8 mouse cellular contexts compared by ENCODE assay signal in the genomic region with DNA sequence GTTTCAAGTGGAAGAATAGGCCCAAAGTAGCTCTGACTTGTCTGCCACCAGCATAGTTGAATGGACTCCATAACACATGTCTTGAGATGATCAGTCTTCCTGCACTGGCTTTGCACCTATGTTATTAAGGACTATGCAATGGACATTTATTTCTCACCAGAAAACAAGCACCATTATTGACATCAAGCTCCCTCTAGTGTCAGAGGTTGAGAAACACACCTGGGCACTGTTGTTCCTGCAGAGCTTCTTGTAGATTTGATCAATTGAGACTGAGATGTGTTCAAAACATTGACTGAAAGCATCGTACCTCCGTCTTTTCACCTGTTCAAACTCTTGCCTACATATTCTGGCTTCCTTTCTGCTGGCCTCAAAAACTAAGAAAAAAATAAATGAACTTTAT. TPM values are rescaled to one million over a fixed set of nuclear protein-coding genes. Genes with fewer than 3 reads are reported as not detected.
A peak's percentile ranks its signal among the peaks of the same experiment; 100 is the strongest.
DNase-seq lines count a peak whose midpoint lies in the region; ATAC-seq lines count a peak whose summit lies in the region.

No protein-coding gene starts in this region.

- no peak for ATAC-seq in kidney, embryonic 15.5 days (replicated peaks; ENCODE audit: low FRiP score)
- ATAC-seq in CD4-positive, CD25-positive, alpha-beta regulatory T cell, adult 4 months: peak; percentile 85

- 35% methylated on average over 2 of the region's 2 CpGs for WGBS in kidney, embryonic 15.5 days
- 40% methylated on average over 2 of the region's 2 CpGs for WGBS in embryonic facial prominence, embryonic 10.5 days

- H3K9me3 ChIP-seq in kidney, embryonic 15.5 days (replicated peaks): no peaks in the 10 kb centered on the region
- H3K9me3 ChIP-seq in embryonic facial prominence, embryonic 10.5 days: no peaks in the 10 kb centered on the region

- H3K27ac ChIP-seq in kidney, embryonic 15.5 days: no peak overlapping the region
- no peak overlapping the region for H3K27ac ChIP-seq in embryonic facial prominence, embryonic 10.5 days (replicated peaks)

- H3K9ac ChIP-seq in kidney, embryonic 15.5 days: no peak overlapping the region

- DNase-seq in kidney, adult 11 months: peak; percentile 41
- DNase-seq in T-cell, adult 2 months (ENCODE audit: low spot score): peak; percentile 61
- peak; percentile 50 for DNase-seq in embryonic facial prominence, embryonic 10.5 days (ENCODE audit: low spot score)
- DNase-seq in layer of hippocampus, adult 9-10 months (ENCODE audit: low spot score): peak; percentile 67
- peak; percentile 12 to 39 for DNase-seq in natural killer cell, adult 2 months (ENCODE audit: low spot score in 2 of 2)
- DNase-seq in right cerebral cortex, postnatal 14 days: no peak

- no peak overlapping the region for H3K4me3 ChIP-seq in kidney, embryonic 15.5 days (replicated peaks)
- H3K4me3 ChIP-seq in embryonic facial prominence, embryonic 10.5 days: no peak overlapping the region

- H3K4me2 ChIP-seq in kidney, embryonic 15.5 days: no peak overlapping the region

- no peaks in the 10 kb centered on the region for H3K27me3 ChIP-seq in kidney, embryonic 15.5 days
- H3K27me3 ChIP-seq in embryonic facial prominence, embryonic 10.5 days (replicated peaks; ENCODE audit: low read depth, poor library complexity, severe bottlenecking): no peaks in the 10 kb centered on the region

- H3K4me1 ChIP-seq in kidney, embryonic 15.5 days: no peaks in the 10 kb centered on the region
- peaks cover 4% of the 10 kb centered on the region; the same call in 1 of the 2 replicates for H3K4me1 ChIP-seq in embryonic facial prominence, embryonic 10.5 days

- H3K36me3 ChIP-seq in kidney, embryonic 15.5 days: no peaks in the 10 kb centered on the region
- no peaks in the 10 kb centered on the region for H3K36me3 ChIP-seq in embryonic facial prominence, embryonic 10.5 days (replicated peaks)

RNA-seq across cellular contexts. Expression of a gene that starts 41.8 kb away (rescaled TPM):
- polyA plus RNA-seq in kidney, embryonic 15.5 days (2015; fragmentation: Nextera tagmentation; extraction: Ambion mirVana): 20.9 and 23.0 TPM in 2 replicates
- polyA plus RNA-seq in CD4-positive, CD25-positive, alpha-beta regulatory T cell, adult 4 months (2017; shearing (Covaris generic)): 10 to 100 TPM; 38.3 to 46.1 TPM
- 27.0 and 29.8 TPM in 2 replicates for polyA plus RNA-seq in embryonic facial prominence, embryonic 10.5 days (2016; fragmentation: Nextera tagmentation; extraction: Ambion mirVana)

RNA-seq across cellular contexts. Expression of a gene that starts 53.6 kb away (rescaled TPM):
- 25.0 and 27.2 TPM in 2 replicates for polyA plus RNA-seq in kidney, embryonic 15.5 days (2015; fragmentation: Nextera tagmentation; extraction: Ambion mirVana)
- polyA plus RNA-seq in CD4-positive, CD25-positive, alpha-beta regulatory T cell, adult 4 months (2017; shearing (Covaris generic)): not detected
- not detected in 2 replicates for polyA plus RNA-seq in embryonic facial prominence, embryonic 10.5 days (2016; fragmentation: Nextera tagmentation; extraction: Ambion mirVana)

Comparison
In these comparisons a context has a peak if more than half of its experiments do, and no peak if none do; other contexts are left out.
1. RNA of a gene that starts 53.6 kb away (polyA plus RNA-seq): 25.0 to 27.2 TPM in kidney, embryonic 15.5 days; not detected in CD4-positive, CD25-positive, alpha-beta regulatory T cell, adult 4 months and not detected in embryonic facial prominence, embryonic 10.5 days; every median in the first group is over 10 times any median in the second.